Mouse (Mus musculus): Measurements from ENCODE around the gene Dgkz. TPM values are rescaled to one million over a fixed set of nuclear protein-coding genes. Genes with fewer than 3 reads are reported as not detected.

Gene Dgkz
- polyA plus RNA-seq, 1 experiment from 2014 or later: 26.7 TPM

DNA sequence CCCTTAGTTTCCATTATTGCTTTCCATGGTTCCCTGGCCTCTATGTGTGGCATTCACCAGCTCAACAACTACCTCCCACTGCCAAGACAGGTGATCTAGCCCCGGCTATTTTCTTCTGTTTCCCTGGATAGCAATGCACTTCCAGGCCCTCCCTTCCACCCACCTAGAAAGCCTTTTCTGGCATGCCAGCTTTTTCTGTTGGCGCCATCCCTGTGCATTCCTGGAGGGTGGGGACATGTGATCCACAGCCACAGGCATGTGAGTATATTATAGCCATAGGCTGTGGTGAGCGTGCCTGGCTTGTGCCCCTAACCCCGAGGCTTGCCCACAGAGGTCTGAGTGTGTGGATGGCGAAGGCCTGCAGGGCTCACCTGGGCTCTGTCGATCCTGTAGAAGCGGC lies 39.5 kb downstream of the Dgkz start:
- Histone ChIP-seq H3K27me3 (replicated peaks; ENCODE audit: control insufficient read depth, insufficient read depth, low read length) (no peaks in the 10 kb centered on the region), H3K4me1 (ENCODE audit: control insufficient read depth, insufficient read depth, low read length) (peaks cover 9% of the 10 kb centered on the region), H3K4me3 (ENCODE audit: low read depth, low read length) (no peak overlapping the region), H3K36me3 (ENCODE audit: control insufficient read depth, insufficient read depth, low read length) (peaks cover 48% of the 10 kb centered on the region), H3K9me3 (replicated peaks; ENCODE audit: control insufficient read depth, low read length) (no peaks in the 10 kb centered on the region), H3K4me2 (ENCODE audit: low read length) (no peak overlapping the region), H3K9ac (ENCODE audit: low read length) (no peak overlapping the region), H3K27ac (ENCODE audit: low read depth, low read length) (no peak overlapping the region)
- DNase-seq (ENCODE audit: low spot score): no peak
- ATAC-seq: no peak
- 91% methylated on average over 7 of the region's 7 CpGs for WGBS

GRCm38 (mm10) chr2:91934826-91935525 lies 40.7 kb downstream of the Dgkz start:
- whole genome bisulfite sequencing: 86% methylated on average over 9 of the region's 9 CpGs
- DNase-seq (ENCODE audit: low spot score) (no peak), ATAC-seq (no peak)
- H3K27me3 ChIP-seq (replicated peaks; ENCODE audit: control insufficient read depth, insufficient read depth, low read length): no peaks in the 10 kb centered on the region
- peaks cover 14% of the 10 kb centered on the region for H3K4me1 ChIP-seq (ENCODE audit: control insufficient read depth, insufficient read depth, low read length)
- H3K9me3 ChIP-seq (replicated peaks; ENCODE audit: control insufficient read depth, low read length): no peaks in the 10 kb centered on the region
- peaks cover 48% of the 10 kb centered on the region for H3K36me3 ChIP-seq (ENCODE audit: control insufficient read depth, insufficient read depth, low read length)
- no peak overlapping the region for H3K4me2 ChIP-seq (ENCODE audit: low read length)
- H3K4me3 ChIP-seq (ENCODE audit: low read depth, low read length): no peak overlapping the region
- H3K9ac ChIP-seq (ENCODE audit: low read length): no peak overlapping the region
- H3K27ac ChIP-seq (ENCODE audit: low read depth, low read length): no peak overlapping the region

GRCm38 (mm10) chr2:91934016-91934415 lies 41.6 kb downstream of the Dgkz start:
- peaks cover 14% of the 10 kb centered on the region for H3K4me1 ChIP-seq (ENCODE audit: control insufficient read depth, insufficient read depth, low read length)
- H3K27ac ChIP-seq (ENCODE audit: low read depth, low read length): no peak overlapping the region
- 72% methylated on average over 8 of the region's 8 CpGs for WGBS
- no peak overlapping the region for H3K4me2 ChIP-seq (ENCODE audit: low read length)
- H3K36me3 ChIP-seq (ENCODE audit: control insufficient read depth, insufficient read depth, low read length): peaks cover 40% of the 10 kb centered on the region
- H3K27me3 ChIP-seq (replicated peaks; ENCODE audit: control insufficient read depth, insufficient read depth, low read length): no peaks in the 10 kb centered on the region
- no peak overlapping the region for H3K9ac ChIP-seq (ENCODE audit: low read length)
- DNase-seq (ENCODE audit: low spot score) (no peak), ATAC-seq (no peak)
- H3K4me3 ChIP-seq (ENCODE audit: low read depth, low read length): no peak overlapping the region
- no peaks in the 10 kb centered on the region for H3K9me3 ChIP-seq (replicated peaks; ENCODE audit: control insufficient read depth, low read length)

DNA sequence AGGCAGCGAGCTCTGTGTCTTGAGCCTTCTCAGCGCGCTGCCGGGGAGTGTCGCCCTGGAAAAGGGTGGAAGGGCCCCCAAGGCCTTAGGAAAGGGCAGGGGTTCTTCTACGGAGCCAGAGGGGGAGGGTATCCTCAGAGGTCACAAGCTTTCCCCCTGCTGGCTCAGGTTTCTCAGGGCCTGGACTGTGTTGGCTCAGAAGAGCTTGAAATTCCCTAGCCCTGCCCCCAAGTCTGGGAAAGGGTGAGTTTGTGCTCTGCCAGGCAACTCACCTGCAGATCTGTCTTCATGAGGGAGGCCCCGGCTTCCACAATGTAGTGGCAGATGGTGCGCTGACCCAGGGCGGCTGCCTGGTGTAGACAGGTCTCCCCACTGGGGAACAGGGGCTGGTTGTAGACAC lies 42.2 kb downstream of the Dgkz start:
- peaks cover 14% of the 10 kb centered on the region for H3K4me1 ChIP-seq (ENCODE audit: control insufficient read depth, insufficient read depth, low read length)
- no peak for DNase-seq (ENCODE audit: low spot score)
- WGBS: 29% methylated on average over 9 of the region's 9 CpGs
- peaks cover 34% of the 10 kb centered on the region for H3K36me3 ChIP-seq (ENCODE audit: control insufficient read depth, insufficient read depth, low read length)
- H3K4me2 ChIP-seq (ENCODE audit: low read length): no peak overlapping the region
- H3K9me3 ChIP-seq (replicated peaks; ENCODE audit: control insufficient read depth, low read length): no peaks in the 10 kb centered on the region
- ATAC-seq: no peak
- no peaks in the 10 kb centered on the region for H3K27me3 ChIP-seq (replicated peaks; ENCODE audit: control insufficient read depth, insufficient read depth, low read length)
- no peak overlapping the region for H3K4me3 ChIP-seq (ENCODE audit: low read depth, low read length)
- H3K27ac ChIP-seq (ENCODE audit: low read depth, low read length): no peak overlapping the region
- no peak overlapping the region for H3K9ac ChIP-seq (ENCODE audit: low read length)

DNA sequence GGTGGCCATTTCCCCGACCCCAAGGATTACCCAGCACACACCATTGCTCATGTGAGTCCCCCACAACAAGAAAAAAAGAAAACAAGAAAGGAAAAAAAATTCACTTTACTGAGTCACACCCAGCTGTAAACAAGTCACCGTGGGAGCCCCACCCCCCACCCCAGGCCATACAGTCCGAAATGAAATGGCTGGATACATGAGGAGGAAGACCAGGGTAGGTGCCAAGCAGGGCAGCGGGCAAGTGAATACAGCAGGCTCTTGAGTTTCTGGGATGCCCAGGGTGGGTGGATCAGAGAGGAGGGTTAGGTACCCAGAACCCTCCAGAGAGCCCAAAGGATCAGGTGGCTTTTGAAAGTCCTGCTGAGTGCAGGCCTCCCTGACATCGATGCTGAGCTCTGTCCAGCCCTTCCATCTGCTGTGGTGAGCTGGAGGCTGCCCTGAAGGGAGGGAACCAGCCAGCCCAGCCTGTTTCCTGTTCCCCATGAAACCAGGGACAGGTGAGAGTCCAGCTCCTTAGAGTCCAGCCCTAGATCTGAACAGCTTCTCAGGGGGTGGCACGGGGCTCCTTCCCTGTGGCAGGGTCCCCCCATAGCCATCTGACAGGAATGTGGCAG lies 42.8 kb downstream of the Dgkz start:
- no peaks in the 10 kb centered on the region for H3K9me3 ChIP-seq (replicated peaks; ENCODE audit: control insufficient read depth, low read length)
- H3K4me3 ChIP-seq (ENCODE audit: low read depth, low read length): no peak overlapping the region
- peaks cover 28% of the 10 kb centered on the region for H3K36me3 ChIP-seq (ENCODE audit: control insufficient read depth, insufficient read depth, low read length)
- no peak overlapping the region; the same call in 1 of the 2 replicates for H3K9ac ChIP-seq (ENCODE audit: low read length)
- ATAC-seq: no peak
- peak overlapping the region; percentile 90; the same call in 1 of the 2 replicates for H3K27ac ChIP-seq (ENCODE audit: low read depth, low read length)
- H3K27me3 ChIP-seq (replicated peaks; ENCODE audit: control insufficient read depth, insufficient read depth, low read length): no peaks in the 10 kb centered on the region
- peak overlapping the region; percentile 81 for H3K4me2 ChIP-seq (ENCODE audit: low read length)
- DNase-seq (ENCODE audit: low spot score): no peak
- 14% methylated on average over 6 of the region's 6 CpGs for WGBS
- peaks cover 14% of the 10 kb centered on the region for H3K4me1 ChIP-seq (ENCODE audit: control insufficient read depth, insufficient read depth, low read length)

DNA sequence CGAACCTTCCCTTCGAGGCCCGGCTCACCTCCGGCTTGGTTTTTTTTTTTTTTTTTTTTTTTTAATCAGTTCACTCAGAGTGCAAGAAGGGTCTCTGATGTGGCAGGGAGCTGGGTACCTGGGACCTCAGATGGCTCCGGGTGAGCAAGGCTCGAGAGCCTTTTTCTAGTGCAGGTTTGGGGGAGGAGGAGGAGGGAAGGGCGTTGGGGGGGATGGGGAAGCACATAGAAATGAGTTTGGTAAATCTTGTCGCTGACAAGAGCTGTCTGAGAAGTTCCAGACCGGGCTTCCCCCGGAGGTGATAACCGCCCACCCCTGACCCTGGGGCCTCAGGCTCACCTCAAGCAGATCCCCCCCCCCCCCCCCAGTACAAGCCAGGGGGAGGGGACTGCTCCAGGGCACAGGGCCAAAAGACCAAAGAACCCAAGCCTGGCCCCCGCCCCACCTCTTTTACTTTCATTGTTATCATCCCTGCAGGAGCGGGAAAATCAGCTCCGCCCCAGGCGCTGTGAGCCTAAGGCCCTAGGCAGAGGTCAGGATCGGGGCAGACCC lies 43.4 kb downstream of the Dgkz start, which contains the start of gene Mdk:
TSS of gene Mdk (minus strand) at position 138 of the 552 bp plus-strand sequence.
- no peaks in the 10 kb centered on the region for H3K9me3 ChIP-seq (replicated peaks; ENCODE audit: control insufficient read depth, low read length)
- H3K27me3 ChIP-seq (replicated peaks; ENCODE audit: control insufficient read depth, insufficient read depth, low read length): no peaks in the 10 kb centered on the region
- H3K9ac ChIP-seq (ENCODE audit: low read length): peak within 1 kb of the TSS; percentile 93
- H3K4me3 ChIP-seq (ENCODE audit: low read depth, low read length): peak within 1 kb of the TSS; percentile 42
- 2% methylated on average over 16 of the region's 16 CpGs for WGBS
- DNase-seq (ENCODE audit: low spot score) (no peak), ATAC-seq (peak; percentile 3; the same call in 1 of the 2 replicates)
- H3K27ac ChIP-seq (ENCODE audit: low read depth, low read length): peak within 1 kb of the TSS; percentile 90
- peaks cover 22% of the 10 kb centered on the region for H3K36me3 ChIP-seq (ENCODE audit: control insufficient read depth, insufficient read depth, low read length)
- peaks cover 14% of the 10 kb centered on the region for H3K4me1 ChIP-seq (ENCODE audit: control insufficient read depth, insufficient read depth, low read length)
- H3K4me2 ChIP-seq (ENCODE audit: low read length): peak within 1 kb of the TSS; percentile 81

DNA sequence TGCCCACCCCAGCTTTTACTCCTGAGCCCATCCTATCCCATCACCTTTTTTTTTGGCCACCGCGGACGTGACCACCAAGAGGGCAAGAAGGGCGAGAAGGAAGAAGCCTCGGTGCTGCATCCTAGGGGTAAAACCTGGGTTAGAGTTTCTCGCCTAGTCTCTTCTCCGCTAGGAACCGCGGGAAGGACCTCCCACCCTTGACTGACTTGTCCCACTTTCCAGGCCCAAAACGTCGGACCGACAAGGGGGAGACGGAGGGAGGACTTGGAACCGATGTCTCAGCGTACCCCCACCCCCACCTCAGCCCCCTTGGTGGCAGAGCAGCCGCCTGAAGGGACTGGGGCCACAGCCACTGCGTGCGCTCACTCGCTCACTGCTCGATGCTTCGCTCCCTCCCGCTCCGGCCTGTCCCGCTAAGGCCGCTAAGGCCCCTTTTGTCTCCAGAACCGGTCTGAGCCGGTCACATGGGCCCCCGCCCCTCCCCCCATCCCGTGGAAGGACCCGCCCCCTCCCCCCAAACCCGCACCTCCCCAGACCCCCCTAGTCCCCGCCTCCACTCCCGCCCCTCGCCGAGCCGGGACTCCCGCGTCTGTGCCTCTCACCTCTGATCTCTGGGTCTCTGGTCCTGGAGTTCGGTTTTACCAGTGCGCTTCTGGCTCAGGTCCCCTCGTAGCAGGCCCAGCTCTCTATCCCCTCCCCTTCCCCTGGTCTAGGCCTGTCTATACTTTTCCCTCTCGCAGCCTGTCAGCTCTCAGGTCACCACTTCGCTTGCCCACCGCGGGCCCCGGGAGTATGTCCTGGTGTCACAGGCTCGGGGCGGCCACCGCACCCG lies 44.1 kb downstream of the Dgkz start:
- Histone ChIP-seq H3K9me3 (replicated peaks; ENCODE audit: control insufficient read depth, low read length) (no peaks in the 10 kb centered on the region), H3K27ac (ENCODE audit: low read depth, low read length) (peak overlapping the region; percentile 90), H3K4me1 (ENCODE audit: control insufficient read depth, insufficient read depth, low read length) (peaks cover 14% of the 10 kb centered on the region), H3K4me3 (ENCODE audit: low read depth, low read length) (peak overlapping the region; percentile 42), H3K36me3 (ENCODE audit: control insufficient read depth, insufficient read depth, low read length) (peaks cover 15% of the 10 kb centered on the region), H3K27me3 (replicated peaks; ENCODE audit: control insufficient read depth, insufficient read depth, low read length) (no peaks in the 10 kb centered on the region), H3K9ac (ENCODE audit: low read length) (peak overlapping the region; percentile 93), H3K4me2 (ENCODE audit: low read length) (peak overlapping the region; percentile 81)
- ATAC-seq (peak; percentile 75), DNase-seq (ENCODE audit: low spot score) (peak; percentile 86)
- WGBS: under 1% methylated on average over 49 of the region's 50 CpGs

DNA sequence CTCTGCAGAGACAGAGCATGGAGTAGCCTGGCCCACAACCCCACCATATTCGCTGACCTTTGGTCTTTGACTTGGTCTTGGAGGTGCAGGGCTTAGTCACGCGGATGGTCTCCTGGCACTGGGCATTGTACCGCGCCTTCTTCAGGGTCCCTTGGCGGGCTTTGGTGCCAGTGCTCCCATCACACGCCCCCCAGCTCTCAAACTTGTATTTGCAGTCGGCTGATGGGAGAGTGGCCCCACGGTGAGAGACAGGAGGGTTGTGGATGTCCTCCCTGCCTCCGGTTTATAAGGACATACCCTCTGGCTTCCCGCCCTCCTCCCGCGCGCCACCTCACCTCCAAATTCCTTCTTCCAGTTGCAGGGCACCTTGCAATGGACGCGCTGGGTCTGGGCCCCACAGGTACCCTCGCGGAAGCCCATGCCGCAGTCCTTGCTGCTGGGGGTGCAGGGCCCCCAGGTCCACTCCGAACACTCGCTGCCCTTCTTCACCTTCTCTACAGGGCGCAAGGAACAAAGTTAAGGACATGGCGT lies 44.8 kb downstream of the Dgkz start:
- no peak for DNase-seq (ENCODE audit: low spot score)
- peak overlapping the region; percentile 93 for H3K9ac ChIP-seq (ENCODE audit: low read length)

More for the DNA sequence above, 44.8 kb downstream of the Dgkz start:
- peak overlapping the region; percentile 81 for H3K4me2 ChIP-seq (ENCODE audit: low read length)
- peaks cover 14% of the 10 kb centered on the region for H3K4me1 ChIP-seq (ENCODE audit: control insufficient read depth, insufficient read depth, low read length)
- peaks cover 8% of the 10 kb centered on the region; the same call in 1 of the 2 replicates for H3K36me3 ChIP-seq (ENCODE audit: control insufficient read depth, insufficient read depth, low read length)
- peak; percentile 3; the same call in 1 of the 2 replicates for ATAC-seq
- H3K27me3 ChIP-seq (replicated peaks; ENCODE audit: control insufficient read depth, insufficient read depth, low read length): no peaks in the 10 kb centered on the region
- under 1% methylated on average over 23 of the region's 23 CpGs for WGBS
- no peaks in the 10 kb centered on the region for H3K9me3 ChIP-seq (replicated peaks; ENCODE audit: control insufficient read depth, low read length)
- peak overlapping the region; percentile 42 for H3K4me3 ChIP-seq (ENCODE audit: low read depth, low read length)
- H3K27ac ChIP-seq (ENCODE audit: low read depth, low read length): peak overlapping the region; percentile 90

All from forebrain, embryonic 14.5 days (tissue).